Mouse (Mus musculus): ENCODE measurements around the gene Hbb-bh2.
"Not testable (repeated sequence)": the region's sequence is repeated elsewhere in the genome, so short reads cannot be mapped to it uniquely, and the experiment has no call there.

Hbb-bh2 gene

GRCm38 (mm10) chr7:103840268-103840667 is at the start of gene Hbb-bh2:
TSS of gene Hbb-bh2 (minus strand) at chr7:103840520.
- no peak for DNase-seq

GRCm38 (mm10) chr7:103886152-103886551 is 45.8 kb upstream of the Hbb-bh2 start, which contains the start of gene Olfr66:
TSS of gene Olfr66 (minus strand) at chr7:103886252.
- DNase-seq = no peak

GRCm38 (mm10) chr7:103877093-103877492 is 36.8 kb upstream of the Hbb-bh2 start:
- DNase-seq = no peak

- DNase-seq = no peak
Measured at GRCm38 (mm10) chr7:103874451-103874850, 34.1 kb upstream of the Hbb-bh2 start.

GRCm38 (mm10) chr7:103873064-103873463 is 32.7 kb upstream of the Hbb-bh2 start:
- DNase-seq = no peak

- DNase-seq = no peak
Measured at GRCm38 (mm10) chr7:103870667-103871066, 30.3 kb upstream of the Hbb-bh2 start.

- no peak for DNase-seq
Measured at GRCm38 (mm10) chr7:103865716-103866115, 25.4 kb upstream of the Hbb-bh2 start.

- DNase-seq = no peak
Measured at GRCm38 (mm10) chr7:103861531-103861930, 21.2 kb upstream of the Hbb-bh2 start.

- DNase-seq = no peak
Measured at GRCm38 (mm10) chr7:103860855-103861254, 20.5 kb upstream of the Hbb-bh2 start.

GRCm38 (mm10) chr7:103859076-103859475 is 18.8 kb upstream of the Hbb-bh2 start:
- DNase-seq = no peak

- no peak for DNase-seq
Measured at GRCm38 (mm10) chr7:103854669-103855068, 14.3 kb upstream of the Hbb-bh2 start.

GRCm38 (mm10) chr7:103853090-103853489 is 12.8 kb upstream of the Hbb-bh2 start, which contains the start of gene Hbb-y:
TSS of gene Hbb-y (minus strand) at chr7:103853216.
- no peak for DNase-seq

GRCm38 (mm10) chr7:103844525-103845325 is 4.4 kb upstream of the Hbb-bh2 start:
- DNase-seq = no peak

GRCm38 (mm10) chr7:103843034-103843433 is 2.7 kb upstream of the Hbb-bh2 start, which contains the start of gene Hbb-bh1:
TSS of gene Hbb-bh1 (minus strand) at chr7:103843164.
- no peak for DNase-seq

- no peak for DNase-seq
Measured at GRCm38 (mm10) chr7:103827808-103828207, 12.5 kb downstream of the Hbb-bh2 start, which contains the start of gene Hbb-bs. TSS of gene Hbb-bs (minus strand) at chr7:103828096.

- not testable (repeated sequence) for DNase-seq
Measured at GRCm38 (mm10) chr7:103827139-103827538, 13.2 kb downstream of the Hbb-bh2 start.

- DNase-seq = no peak
Measured at GRCm38 (mm10) chr7:103826255-103826887, 13.9 kb downstream of the Hbb-bh2 start.

- no peak for DNase-seq
Measured at GRCm38 (mm10) chr7:103825536-103826254, 14.6 kb downstream of the Hbb-bh2 start.

- no peak for DNase-seq
Measured at GRCm38 (mm10) chr7:103824597-103824996, 15.7 kb downstream of the Hbb-bh2 start.

- DNase-seq = not testable (repeated sequence)
Measured at GRCm38 (mm10) chr7:103815085-103815484, 25.2 kb downstream of the Hbb-bh2 start.

- DNase-seq = no peak
Measured at GRCm38 (mm10) chr7:103813766-103814165, 26.6 kb downstream of the Hbb-bh2 start, which contains the start of gene Hbb-bt. TSS of gene Hbb-bt (minus strand) at chr7:103813996.

- DNase-seq = not testable (repeated sequence)
Measured at GRCm38 (mm10) chr7:103813152-103813551, 27.2 kb downstream of the Hbb-bh2 start.

GRCm38 (mm10) chr7:103812174-103812573 is 28.1 kb downstream of the Hbb-bh2 start:
- no peak for DNase-seq
